Mouse (Mus musculus): ENCODE data around the gene Gm10964. TPM values are rescaled to one million over a fixed set of nuclear protein-coding genes. Genes with fewer than 3 reads are reported as not detected.
"Not testable (repeated sequence)": the region's sequence is repeated elsewhere in the genome, so short reads cannot be mapped to it uniquely, and the experiment has no call there.

The Gm10964 gene
- polyA plus RNA-seq, 1 experiment from 2014 or later: not detected

DNA sequence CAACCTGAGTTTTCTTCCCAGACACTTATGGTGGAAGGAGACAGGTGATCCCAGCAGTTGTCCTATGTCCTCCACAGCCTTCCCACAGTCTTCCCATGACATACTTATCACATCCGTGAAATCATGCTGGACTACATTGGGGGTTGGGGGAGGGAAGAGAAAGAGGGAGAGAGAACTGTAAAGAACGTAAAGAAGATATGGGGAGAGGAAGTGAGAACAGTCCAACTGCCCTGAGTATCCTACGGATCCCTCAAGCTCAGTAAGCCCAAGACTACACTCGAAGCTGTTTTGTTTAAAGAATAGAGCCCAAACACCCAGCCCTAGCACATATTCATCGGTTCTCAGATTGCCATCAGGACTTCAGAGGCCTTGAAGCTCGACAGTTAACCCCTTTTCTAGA, 39.5 kb downstream of the Gm10964 start:
- no peak for DNase-seq (ENCODE audit: low spot score)

DNA sequence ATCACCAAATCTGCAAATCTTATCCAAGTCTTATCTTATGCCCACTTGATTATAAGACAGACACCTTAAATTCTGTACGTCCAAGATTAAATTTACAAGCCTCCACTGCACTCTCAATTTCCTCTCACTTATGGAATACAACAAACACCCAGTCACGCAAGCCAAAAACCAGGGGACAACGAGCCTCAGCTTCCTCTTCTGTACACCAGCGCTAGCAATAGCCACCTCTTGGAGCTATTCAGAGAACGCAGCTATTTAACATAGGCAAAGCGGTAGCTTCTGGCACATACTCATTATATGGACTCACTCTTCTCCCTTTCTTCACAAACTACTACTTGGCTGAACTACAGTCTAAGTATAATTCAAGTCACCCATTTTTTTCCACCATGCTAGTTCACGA, 40.0 kb downstream of the Gm10964 start:
- no peak for DNase-seq (ENCODE audit: low spot score)

DNA sequence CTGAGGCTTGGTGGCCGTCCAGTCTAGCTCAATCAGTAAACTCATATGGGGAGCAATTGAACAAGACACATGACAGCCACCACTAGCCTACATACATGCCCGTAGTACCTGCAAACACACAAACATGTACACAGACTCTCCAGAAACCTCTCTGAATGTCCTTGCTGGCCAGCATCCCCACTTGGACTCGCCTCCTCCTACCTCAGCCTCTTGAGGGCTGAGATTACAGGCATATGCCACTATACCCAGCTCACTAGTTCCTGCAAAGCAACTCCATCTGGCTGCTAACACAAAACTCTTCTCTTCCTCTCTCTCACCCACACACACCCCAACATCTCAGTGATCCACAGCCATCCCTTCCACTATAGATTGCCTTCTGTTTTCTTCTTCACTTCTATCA, 41.1 kb downstream of the Gm10964 start:
- DNase-seq (ENCODE audit: low spot score): peak; percentile 31

DNA sequence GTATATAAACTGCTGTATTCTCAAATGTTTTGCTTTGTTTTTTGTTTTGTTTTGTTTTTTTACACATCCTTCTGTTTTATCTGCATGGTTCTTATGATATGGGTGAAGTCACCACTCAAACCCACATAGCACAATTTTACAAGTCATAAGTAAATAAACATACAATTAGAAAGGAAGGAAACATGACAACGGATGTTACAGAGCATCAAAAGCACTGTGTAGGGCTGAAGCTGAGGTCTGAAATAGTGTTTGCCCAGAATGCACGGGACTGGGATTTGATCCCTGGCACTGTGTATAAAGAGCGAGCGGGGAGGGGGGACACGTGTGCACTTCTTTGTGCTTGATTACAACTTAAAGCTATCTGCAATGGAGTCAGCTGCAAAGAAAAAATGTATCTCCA, 41.6 kb downstream of the Gm10964 start:
- DNase-seq (ENCODE audit: low spot score): no peak

DNA sequence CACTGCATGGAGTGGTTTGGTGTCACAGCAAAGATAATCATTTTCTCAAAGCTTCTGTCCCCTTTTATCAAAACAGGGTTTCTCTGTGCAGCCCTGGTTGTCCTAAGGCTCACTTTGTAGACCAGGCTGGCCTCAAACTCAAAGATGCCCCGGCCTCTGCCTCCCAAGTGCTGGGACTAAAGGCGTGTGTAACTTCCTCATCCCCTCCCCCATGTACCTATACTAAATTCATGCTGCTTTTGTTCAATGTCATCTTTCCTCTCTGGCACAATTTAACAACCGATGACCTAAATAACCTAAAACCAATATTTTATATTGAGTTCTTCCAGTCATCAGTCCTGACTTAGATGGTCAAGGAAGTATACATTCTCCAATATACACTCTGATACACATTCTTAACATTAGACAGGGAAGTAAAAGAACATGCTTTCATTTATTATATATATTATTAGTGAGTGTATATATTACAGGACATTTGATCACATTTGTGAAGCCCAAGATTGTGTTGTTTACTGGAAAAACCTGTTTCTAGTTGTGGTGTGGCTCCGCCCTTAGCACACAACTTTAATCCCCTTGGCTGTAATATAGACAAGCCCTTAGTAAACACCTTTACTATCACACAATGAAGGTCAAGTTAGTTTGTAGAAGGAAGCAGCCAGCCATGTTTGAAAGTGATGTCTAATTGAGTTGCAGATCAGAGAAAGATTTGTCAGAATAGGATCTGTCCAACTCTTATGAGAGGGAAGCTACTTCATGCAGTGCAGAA, 43.9 kb downstream of the Gm10964 start:
- peak; percentile 22 for DNase-seq (ENCODE audit: low spot score)

DNA sequence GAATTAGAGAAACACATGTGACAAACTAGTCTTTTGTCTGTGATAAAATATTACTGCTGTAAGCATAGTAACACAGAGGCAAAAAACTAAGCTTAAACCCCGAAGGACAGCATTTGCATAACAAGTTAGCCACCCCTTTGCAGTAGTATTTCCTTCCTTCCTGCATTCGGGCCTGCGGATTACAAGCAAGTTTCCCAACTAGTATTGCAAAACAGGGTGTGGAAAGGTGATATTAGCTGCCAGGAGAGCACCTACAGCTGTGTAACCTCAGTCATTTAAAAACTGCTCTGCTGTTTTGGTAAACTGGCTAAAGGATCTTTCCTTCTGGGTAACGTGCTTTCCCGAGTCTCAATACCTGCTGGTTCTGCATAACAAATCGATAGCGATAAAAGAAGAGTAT, 48.1 kb downstream of the Gm10964 start:
- DNase-seq (ENCODE audit: low spot score): no peak

DNA sequence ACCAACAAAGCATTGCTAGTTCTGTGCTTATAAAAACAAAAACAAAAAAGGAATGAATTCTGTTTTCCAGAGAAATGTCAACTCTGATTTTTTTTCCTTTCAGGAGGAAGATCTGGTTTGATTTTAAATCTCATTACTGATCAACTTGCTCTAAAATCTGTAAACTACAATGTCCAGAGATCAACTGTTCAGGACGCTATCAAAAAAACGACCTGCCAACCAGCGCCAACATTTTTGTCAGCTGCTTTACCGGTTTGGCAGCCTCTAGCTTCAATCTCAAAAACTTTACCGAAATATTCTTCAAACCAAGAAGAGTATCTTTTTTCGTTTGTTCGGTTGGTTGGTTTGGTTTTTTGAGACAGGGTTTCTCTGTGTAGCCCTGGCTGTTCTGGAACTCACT, 49.9 kb downstream of the Gm10964 start:
- no peak for DNase-seq (ENCODE audit: low spot score)

DNA sequence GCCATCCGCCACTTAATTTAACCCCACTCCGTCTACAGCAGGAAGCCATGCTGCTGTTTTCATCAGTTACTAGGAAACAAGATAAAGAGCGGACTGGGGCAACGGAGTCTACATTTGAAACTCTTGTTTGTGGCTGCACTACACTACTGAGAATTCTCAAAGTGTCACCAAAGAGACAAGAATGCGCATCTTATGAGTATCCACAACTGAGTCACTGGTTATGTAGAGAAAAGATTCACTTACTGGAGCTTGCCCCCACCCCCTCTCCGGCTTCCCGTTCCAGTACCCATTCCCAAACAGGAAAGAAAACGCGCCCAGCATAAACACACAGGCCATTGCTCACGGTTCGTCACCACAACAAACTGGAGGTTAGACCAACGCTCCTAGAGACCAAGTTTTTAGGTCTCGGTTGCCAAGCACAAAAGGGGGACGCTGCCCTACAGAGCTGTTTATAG, 50.8 kb downstream of the Gm10964 start:
- DNase-seq (ENCODE audit: low spot score): peak; percentile 71

DNA sequence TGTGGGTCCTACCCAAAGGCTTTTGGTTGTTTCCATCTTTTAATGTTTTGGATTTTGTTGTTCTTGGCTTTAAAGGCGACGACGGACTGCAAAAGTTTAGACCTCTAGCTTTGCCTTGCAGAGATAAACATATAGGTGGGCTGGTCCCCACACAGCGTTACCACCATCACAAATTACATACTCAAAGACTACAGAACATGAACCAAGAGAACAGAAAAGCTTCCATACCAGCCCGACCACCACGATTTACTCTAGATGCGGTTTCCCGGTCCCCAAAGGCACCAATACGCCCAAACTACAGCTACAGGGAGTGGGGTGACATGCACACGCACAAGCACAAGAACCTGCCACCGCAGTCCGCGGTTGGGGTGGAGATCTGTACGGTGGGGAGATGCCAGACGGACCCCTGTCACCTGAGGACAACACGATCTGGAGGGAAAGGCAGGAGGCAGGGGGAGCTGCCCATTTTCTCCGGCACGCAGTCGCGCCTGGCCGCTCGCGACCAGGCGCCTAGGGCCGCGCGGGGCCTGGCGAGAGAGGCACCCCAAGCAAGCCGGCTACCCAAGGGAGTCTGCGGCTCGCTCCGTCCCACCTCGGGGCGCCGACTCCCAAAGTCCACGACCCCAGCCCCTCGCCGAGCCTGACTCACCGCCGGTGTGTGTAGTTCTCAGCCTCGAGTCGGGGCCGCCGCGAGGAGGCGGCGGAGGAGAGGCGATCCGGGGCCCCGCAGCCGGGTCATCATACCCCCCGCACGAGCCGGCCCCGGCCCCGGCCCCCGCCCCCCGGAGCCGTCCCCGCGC, 51.4 kb downstream of the Gm10964 start:
- peak; percentile 47 for DNase-seq (ENCODE audit: low spot score)

DNA sequence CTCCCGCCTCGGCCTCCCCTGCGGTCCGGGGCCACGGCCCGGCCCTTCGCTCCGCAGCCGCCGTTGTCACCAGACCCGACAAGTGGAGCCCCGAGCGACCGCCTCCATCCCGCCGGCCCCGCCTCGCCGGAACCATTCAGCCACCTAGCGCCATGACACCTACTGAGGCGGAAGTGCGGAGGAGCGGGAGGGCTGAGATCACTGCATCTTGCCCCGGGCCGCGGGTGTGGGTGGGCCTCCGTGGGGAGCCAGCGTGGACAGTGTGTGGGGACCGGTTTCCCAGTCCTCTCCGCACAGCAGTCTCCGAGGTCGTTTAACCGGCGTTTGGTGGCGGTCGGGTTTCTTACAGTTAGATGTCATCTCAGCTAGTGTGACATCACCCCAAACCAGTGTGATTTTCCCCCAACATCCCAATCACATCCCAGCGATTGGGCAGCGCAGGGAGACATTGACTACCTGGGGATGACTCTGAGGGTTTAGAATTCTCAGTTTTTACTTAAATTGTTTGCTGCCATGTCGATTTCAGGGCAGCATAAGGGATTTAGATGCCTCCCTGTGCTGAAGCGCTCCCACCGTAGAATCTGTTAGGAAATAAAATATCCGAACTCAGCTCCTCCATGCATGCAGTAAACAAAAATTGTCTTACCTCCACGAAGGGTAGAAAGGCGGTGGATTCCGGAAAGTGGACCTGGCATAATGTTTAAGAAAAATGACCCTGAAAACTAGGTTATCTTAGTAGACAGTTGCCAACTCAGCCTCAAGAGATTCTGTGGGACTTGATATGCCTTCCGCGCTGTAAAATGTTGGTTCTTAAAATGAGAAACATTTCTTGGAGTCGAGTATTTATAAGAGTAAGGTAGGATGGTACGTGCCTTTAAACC, 52.3 kb downstream of the Gm10964 start, which contains the start of gene Hipk1:
Gene Hipk1, minus strand, starts transcription at position 334 of the 881 bp plus-strand sequence.
- peak; percentile 94 for DNase-seq (ENCODE audit: low spot score)

DNA sequence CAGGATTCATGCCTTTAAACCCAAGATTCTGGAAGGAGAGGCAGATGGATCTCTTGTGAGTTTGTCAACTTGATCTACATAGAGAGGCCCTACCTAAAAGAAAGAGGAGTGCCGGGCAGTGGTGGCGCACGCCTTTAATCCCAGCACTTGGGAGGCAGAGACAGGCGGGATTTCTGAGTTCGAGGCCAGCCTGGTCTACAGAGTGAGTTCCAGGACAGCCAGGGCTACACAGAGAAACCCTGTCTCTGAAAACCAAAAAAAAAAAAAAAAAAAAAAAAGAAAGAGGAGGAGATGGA, 52.9 kb downstream of the Gm10964 start:
- DNase-seq (ENCODE audit: low spot score): not testable (repeated sequence)

DNA sequence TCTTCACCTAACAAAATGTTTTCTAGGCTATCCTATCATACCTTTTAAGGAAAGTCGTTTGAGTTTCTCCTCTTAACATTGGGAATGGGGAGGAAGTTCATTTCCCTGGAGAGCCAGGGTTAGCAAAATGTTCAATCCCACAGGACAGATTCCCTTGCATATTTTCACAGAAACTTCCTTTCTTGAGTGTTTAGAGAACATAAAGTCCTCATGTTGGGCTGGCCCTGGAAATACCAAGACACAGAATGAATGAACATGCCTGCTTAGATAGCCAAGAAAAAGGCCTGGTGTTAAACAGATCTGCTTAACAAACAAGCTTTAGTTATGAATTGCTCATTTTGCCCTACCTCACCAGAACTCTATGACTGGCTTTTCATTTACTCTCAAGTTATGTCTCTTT, 53.4 kb downstream of the Gm10964 start:
- DNase-seq (ENCODE audit: low spot score): no peak

Other genes starting within 250 kb of the Gm10964 start
- 0.05 TPM in 1 of 2 replicates, not detected in the other for gene Syt6, start 164.1 kb upstream of the Gm10964 start, polyA plus RNA-seq (2015; fragmentation: Nextera tagmentation; extraction: Ambion mirVana)
- gene Atg4a-ps, start 93.3 kb upstream of the Gm10964 start, polyA plus RNA-seq (2015; fragmentation: Nextera tagmentation; extraction: Ambion mirVana): 0.24 and 0.42 TPM in 2 replicates
- gene Olfml3, start 1.4 kb upstream of the Gm10964 start, polyA plus RNA-seq (2015; fragmentation: Nextera tagmentation; extraction: Ambion mirVana): 2.4 and 2.9 TPM in 2 replicates
- 19.9 and 24.5 TPM in 2 replicates for gene Hipk1, start 52.2 kb downstream of the Gm10964 start, polyA plus RNA-seq (2015; fragmentation: Nextera tagmentation; extraction: Ambion mirVana)
- 47.8 and 50.9 TPM in 2 replicates for gene Dclre1b, start 70.1 kb downstream of the Gm10964 start, polyA plus RNA-seq (2015; fragmentation: Nextera tagmentation; extraction: Ambion mirVana)
- gene Ap4b1, start 70.2 kb downstream of the Gm10964 start, polyA plus RNA-seq (2015; fragmentation: Nextera tagmentation; extraction: Ambion mirVana): 24.8 and 26.4 TPM in 2 replicates
- 0.19 and 0.29 TPM in 2 replicates for gene Gm43064, start 70.2 kb downstream of the Gm10964 start, polyA plus RNA-seq (2015; fragmentation: Nextera tagmentation; extraction: Ambion mirVana)
- 1.1 and 2.4 TPM in 2 replicates for gene Bcl2l15, start 93.2 kb downstream of the Gm10964 start, polyA plus RNA-seq (2015; fragmentation: Nextera tagmentation; extraction: Ambion mirVana)
- gene Ptpn22, start 120.4 kb downstream of the Gm10964 start, polyA plus RNA-seq (2015; fragmentation: Nextera tagmentation; extraction: Ambion mirVana): 59.5 and 64.6 TPM in 2 replicates
- gene Rsbn1, start 174.8 kb downstream of the Gm10964 start, polyA plus RNA-seq (2015; fragmentation: Nextera tagmentation; extraction: Ambion mirVana): 18.6 and 22.2 TPM in 2 replicates
- 38.9 and 43.8 TPM in 2 replicates for gene Phtf1, start 228.7 kb downstream of the Gm10964 start, polyA plus RNA-seq (2015; fragmentation: Nextera tagmentation; extraction: Ambion mirVana)